Mouse (Mus musculus) CD4-positive helper T cell, adult 2 months (primary cell): ENCODE measurements around the gene Cxcl9.
A peak's percentile ranks its signal among the peaks of the same experiment; 100 is the strongest.
"Not testable (repeated sequence)": the region's sequence is repeated elsewhere in the genome, so short reads cannot be mapped to it uniquely, and the experiment has no call there.

Experiments used
- DNase-seq: peaks from one replicate; pipeline ENCODE4 v3.0.0-alpha.2; 2012; ENCODE audit warnings: low read depth, missing footprints, low spot score

Gene Cxcl9

DNA sequence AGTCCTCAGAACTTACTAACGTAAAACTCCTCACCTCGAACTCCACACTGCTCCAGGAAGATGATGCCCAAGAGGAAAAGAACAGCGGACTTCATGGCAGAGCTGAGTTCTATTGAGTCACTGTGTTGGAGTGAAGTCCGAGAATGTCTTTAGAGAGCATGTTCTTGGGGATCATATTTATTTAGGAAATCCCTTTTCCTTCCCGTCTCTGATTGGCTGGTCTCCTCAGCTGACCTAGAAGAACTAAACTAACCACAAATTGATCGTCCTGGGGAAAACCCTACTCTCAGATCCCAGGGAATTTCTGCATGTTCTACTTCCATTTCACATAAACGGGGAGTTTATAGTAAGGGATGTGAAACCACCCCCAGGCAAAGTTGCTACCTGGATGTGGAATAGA lies at the start of gene Cxcl9:
Gene Cxcl9 (minus strand): TSS at position 151 of the 400 bp plus-strand sequence.
- no peak for DNase-seq

GRCm38 (mm10) chr5:92376795-92377405 lies 49.0 kb upstream of the Cxcl9 start:
- DNase-seq = no peak

GRCm38 (mm10) chr5:92375368-92375767 lies 47.5 kb upstream of the Cxcl9 start:
- DNase-seq = peak; percentile 80

GRCm38 (mm10) chr5:92374721-92375142 lies 46.9 kb upstream of the Cxcl9 start:
- DNase-seq = peak; percentile 71

DNA sequence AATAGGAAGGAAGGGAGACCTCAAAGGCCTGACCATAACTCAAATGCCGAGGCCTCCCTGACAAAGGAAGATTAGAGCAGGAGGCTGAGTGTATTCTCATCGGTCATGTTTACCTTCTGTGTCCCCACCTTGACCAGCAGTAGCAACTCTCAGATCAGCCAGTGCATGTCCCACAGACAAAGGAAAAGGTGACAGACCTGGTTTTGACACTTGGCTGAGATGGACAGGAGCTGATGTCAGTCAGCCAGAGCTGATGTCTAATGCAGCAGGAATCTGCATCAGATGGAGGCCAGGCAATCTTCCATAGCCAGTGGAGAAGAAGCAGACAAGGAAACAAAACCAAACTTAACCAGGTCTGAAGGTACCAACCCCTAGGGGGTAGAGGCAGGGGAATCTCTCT lies 44.7 kb upstream of the Cxcl9 start:
- no peak for DNase-seq

DNA sequence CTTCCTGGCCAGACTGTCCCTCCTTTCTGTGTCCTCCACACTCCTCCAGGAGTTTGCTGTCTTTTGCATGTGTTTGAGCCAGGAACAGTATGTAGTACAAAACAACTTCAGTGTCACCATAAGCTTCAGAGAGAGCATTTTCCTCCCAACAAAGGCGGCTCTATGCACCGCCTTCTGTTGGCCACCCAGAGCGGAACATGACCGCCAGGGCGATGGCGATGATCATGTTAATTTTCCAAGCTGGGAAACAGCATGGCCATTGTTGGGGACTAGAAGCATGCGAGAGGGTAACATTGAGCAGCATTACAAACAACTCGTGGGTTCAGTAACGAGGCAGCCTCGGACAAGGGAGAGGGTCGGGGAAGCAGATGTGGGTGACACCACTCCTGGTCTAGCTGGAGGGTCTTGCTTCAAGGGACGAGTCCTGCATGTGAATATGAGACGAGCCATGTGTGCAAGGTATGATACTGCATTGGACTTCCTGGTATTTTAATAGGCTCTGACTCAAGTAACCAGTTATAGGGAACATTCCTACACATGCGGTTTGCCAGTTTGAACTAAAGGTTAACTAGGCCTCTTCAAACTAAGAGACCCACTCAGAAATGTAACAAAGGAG lies 43.6 kb upstream of the Cxcl9 start:
- no peak for DNase-seq

- no peak for DNase-seq
Observed at GRCm38 (mm10) chr5:92370891-92371290, 43.0 kb upstream of the Cxcl9 start.

DNA sequence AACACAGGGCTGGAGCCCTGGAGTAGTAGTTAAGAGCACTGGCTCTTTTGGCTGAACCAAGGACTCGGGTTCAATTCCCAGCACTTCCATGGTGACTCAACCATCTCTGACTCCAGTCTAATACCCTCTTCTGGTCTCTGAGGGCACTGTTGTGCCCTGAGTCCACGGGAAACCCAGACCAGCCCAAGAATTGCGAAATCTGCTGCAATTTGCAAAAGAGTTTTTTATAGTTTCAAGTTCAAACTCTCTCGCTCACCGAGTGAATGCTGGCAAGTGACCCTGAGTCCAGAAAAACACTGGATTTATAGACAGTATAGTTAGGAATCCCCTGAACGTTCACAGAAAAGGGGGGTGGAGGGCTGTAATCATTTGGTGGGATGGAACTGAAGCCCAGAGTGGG lies 42.5 kb upstream of the Cxcl9 start:
- no peak for DNase-seq

- no peak for DNase-seq
Observed at GRCm38 (mm10) chr5:92369151-92369994, 41.5 kb upstream of the Cxcl9 start.

DNA sequence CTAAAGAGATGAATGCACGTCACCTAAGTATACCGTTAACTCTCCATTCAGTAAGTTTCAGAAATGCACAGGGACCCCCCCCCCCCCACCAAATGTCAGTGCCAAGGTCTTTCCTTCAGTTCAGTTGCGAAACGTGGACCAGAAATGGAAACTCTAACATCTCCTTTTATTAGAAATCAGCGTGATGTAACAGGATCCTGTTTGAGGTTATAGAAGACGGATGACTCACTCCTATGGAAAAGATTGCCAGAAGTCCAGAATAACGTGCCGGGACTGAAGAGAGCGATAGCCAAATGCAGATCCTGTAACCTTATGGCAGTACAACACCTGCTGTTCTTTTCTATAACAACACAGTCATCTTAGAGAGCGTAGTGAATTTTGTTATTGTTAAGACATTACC lies 40.5 kb upstream of the Cxcl9 start:
- DNase-seq = no peak

DNA sequence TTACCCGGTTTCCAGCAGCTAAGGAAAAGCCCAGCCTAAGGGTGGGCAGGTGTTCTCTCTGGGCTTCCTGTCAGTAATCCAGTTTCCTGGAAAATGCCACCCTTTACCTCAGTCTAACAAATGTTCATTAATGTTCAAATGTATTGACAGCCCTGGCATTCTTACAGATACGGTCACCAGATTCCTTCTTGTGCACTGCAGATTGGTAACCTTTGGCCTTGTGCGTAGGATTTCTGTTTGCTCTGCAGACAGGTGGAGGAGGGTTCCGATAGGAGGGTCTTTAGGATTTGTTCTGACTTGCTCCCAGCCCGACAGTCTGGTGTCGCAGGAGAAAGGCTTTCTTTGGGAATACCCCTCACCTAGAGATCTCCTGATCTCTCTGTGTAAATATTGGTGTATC lies 38.7 kb upstream of the Cxcl9 start:
- no peak for DNase-seq

GRCm38 (mm10) chr5:92365146-92365705 lies 37.3 kb upstream of the Cxcl9 start:
- DNase-seq = no peak

DNA sequence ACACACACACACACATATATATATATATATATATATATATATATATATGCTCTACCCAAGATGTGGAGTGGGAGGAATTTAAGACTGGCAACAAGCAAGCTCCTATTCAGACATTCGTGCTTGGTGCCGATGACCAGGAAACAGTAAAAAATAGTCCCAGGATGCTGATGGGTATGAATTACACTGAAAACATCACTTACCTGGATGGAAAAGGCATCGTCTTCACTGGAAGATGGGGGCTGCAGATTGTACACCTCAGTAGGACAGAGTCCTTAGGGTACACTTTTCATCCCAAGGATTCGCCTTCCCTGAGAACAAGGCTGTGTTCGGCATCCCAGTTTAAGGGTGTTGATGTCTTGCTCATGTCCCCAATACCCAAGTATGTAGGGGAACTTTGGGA lies 36.1 kb upstream of the Cxcl9 start:
- no peak for DNase-seq

GRCm38 (mm10) chr5:92363179-92363578 lies 35.3 kb upstream of the Cxcl9 start:
- DNase-seq = no peak

DNA sequence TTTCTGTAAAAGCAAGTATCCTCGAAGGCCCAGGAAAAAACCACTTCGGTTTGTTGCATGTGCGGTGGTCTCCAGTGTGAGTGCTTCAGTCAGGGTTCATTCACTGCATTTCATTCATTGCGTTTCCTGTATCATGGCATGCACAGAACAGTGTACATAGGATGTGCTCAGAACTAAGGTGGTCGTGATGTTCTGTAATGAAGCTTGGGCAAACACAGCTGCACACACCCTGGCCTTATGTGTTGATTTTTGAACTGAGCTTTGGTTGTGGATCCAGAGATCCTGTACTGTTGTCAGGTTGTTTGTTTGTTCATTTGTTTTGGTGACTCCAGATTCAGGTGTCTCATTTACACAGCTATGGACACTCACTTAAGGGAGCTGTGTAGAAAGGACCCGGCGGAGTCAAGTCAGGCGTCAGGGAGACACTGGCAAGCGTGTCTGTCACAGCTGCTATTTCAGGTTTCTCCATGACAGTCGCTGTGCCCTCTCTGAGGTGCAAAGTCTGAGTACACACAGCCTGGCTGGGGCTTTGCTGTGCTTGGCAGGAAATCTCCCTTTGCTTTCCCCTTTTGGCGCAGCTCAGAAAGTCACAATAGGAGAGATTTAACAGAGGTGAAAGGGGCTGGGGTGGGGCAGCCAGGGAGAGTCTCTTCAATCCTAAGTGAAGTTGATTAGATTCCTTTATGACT lies 31.0 kb upstream of the Cxcl9 start:
- no peak for DNase-seq

- DNase-seq = no peak
Observed at GRCm38 (mm10) chr5:92358033-92358432, 30.2 kb upstream of the Cxcl9 start.

DNA sequence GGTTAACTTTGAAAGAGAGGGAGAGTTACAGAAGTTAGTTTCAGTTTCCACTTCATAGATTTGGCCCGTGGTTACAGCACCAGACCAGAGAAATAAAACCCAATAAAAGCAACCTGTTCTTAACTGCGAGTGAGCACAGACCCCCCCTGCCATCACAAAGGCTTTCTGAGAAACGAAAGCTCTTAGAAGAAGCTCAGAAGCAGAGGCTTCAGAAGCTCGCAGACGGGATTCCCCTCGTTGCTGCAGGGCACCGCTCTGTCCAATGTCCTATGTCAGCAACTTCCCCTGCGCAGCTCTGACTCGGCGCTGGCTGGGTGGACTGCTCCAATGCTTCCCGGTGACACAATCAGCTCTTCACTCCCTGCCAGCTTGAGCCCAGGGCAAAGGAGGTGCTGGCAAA lies 25.6 kb upstream of the Cxcl9 start:
- peak; percentile 77 for DNase-seq

- DNase-seq = not testable (repeated sequence)
Observed at GRCm38 (mm10) chr5:92352716-92353115, 24.8 kb upstream of the Cxcl9 start.

DNA sequence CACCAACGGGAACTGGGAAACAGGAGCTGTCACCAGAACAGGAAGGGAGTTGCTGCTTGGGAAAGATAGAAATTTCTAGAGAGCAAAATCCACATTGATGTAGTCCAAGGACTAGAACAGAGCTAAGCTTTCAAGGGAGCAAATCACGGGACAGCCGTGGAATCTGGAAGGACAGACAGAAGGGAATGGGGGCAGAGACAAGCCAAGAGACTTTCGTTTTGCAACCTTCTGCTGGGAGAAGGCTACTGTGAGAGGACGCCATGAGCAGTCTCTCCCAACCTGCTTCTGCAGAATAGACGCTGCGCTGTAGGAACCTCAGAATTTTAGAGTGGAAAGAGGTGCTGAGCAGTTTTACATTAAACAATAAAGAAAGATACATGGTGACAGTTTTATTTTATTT lies 21.9 kb upstream of the Cxcl9 start:
- no peak for DNase-seq

DNA sequence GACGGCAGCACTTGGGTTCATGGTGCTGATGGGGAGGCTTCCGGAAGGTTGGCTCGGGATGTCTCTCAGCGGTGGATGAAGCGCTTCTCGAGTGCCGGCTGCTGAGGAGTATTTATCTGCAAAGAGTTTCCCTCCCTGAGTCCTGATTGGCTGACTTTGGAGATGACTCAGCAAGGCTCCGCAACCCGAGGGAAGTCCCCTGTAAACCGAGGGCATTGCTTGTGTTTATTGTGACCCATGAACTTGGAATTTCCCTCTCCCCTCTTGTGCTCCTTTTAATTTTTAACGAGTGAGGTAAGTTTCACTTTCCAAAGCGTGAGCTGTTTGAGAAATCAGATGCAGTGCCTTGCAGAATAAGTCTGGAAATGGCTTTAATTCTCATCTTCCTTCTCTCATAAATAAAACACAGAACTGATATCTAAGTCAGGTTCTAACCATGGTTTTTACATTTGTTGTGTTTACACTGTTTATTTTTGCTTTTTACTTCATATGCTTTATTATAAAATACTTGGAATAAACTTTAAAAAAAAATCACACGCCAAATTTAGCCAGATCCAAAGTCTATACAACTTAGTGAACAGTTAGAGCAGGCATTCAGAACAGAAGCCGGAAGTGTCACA lies 21.0 kb upstream of the Cxcl9 start, which contains the start of gene Cxcl10:
Gene Cxcl10 (minus strand): TSS at position 96 of the 620 bp plus-strand sequence.
- DNase-seq = peak; percentile 85

GRCm38 (mm10) chr5:92345006-92345405 lies 17.1 kb upstream of the Cxcl9 start:
- no peak for DNase-seq
